Comparison of ENCODE assay signal across 7 mouse cellular contexts in the genomic region with DNA sequence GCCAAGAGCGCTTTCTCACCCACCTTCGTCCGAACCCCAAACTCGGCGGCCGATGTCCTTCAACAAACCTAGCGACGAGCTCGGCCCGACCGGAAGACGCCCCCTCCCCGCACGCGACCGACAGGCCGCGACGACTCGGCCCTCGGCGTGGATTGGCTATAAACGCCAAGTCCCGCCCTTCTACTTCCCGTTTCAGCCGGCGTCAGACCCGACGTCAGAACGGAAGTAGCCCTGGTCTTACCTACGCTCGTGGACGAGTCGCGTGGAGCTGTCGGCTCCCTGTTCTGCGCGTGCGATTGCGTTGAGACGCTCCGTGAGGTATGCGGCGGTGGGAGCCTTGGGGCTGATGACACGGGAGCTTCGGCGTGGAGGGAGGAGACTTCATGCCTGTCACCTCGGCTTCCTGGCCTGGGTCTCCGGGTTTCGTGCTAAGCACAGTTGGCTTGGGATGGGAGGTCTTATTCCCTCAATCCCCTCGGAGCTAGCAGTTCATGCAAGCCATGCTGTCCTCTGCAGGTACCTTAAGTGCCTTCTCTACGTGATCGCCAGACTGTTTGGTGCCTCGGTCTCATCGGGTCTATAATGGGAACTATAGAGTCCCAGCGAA. TPM values are rescaled to one million over a fixed set of nuclear protein-coding genes. Genes with fewer than 3 reads are reported as not detected.
DNase-seq lines count a peak whose midpoint lies in the region; ATAC-seq lines count a peak whose summit lies in the region.

A gene (minus strand): TSS at position 98 of the 607 bp plus-strand sequence.
A gene (plus strand): TSS at position 219 of the 607 bp plus-strand sequence.

- no peaks in the 10 kb centered on the region for H3K9me3 ChIP-seq in intestine, embryonic 16.5 days (ENCODE audit: control insufficient read depth, low read length)
- H3K9me3 ChIP-seq in midbrain, embryonic 11.5 days (ENCODE audit: control insufficient read depth, low read length), result no peaks in the 10 kb centered on the region

- H3K36me3 ChIP-seq in intestine, embryonic 16.5 days (ENCODE audit: control insufficient read depth, insufficient read depth, low read length), result peaks cover 5% of the 10 kb centered on the region
- peaks cover 3% of the 10 kb centered on the region; the same call in 1 of the 2 replicates for H3K36me3 ChIP-seq in midbrain, embryonic 11.5 days (ENCODE audit: control insufficient read depth, insufficient read depth, low read length)

- under 1% methylated on average over 56 of the region's 56 CpGs for WGBS in intestine, embryonic 16.5 days
- under 1% methylated on average over 56 of the region's 56 CpGs for WGBS in midbrain, embryonic 11.5 days

- H3K9ac ChIP-seq in intestine, embryonic 16.5 days (ENCODE audit: low read depth, low read length), result peak within 1 kb of the TSS; percentile 99
- H3K9ac ChIP-seq in midbrain, embryonic 11.5 days (ENCODE audit: low read length), result peak within 1 kb of the TSS; percentile 93

- H3K4me3 ChIP-seq in intestine, embryonic 16.5 days (ENCODE audit: low read length), result peak within 1 kb of the TSS; percentile 95
- H3K4me3 ChIP-seq in midbrain, embryonic 11.5 days (ENCODE audit: low read depth, low read length), result peak within 1 kb of the TSS; percentile 89

- DNase-seq in adrenal gland, adult 8-10 months, result peak; percentile 94
- peak; percentile 92 for DNase-seq in embryo, embryonic 9.5 days (ENCODE audit: extremely low spot score)
- DNase-seq in gastrocnemius, postnatal 4 days (ENCODE audit: low spot score in 2 of 2), result peak; percentile 85 to 95
- peak; percentile 96 to 98 for DNase-seq in left cerebral cortex, postnatal 36 days (ENCODE audit: low spot score in 2 of 2)
- peak; percentile 99 for DNase-seq in midbrain, embryonic 11.5 days (ENCODE audit: low spot score, missing footprints)
- DNase-seq in skeletal muscle tissue, adult 2 months (ENCODE audit: low read depth, low spot score), result peak; percentile 95

- peak within 1 kb of the TSS; percentile 76 for H3K4me2 ChIP-seq in intestine, embryonic 16.5 days (ENCODE audit: low read depth, low read length)
- peak within 1 kb of the TSS; percentile 84 for H3K4me2 ChIP-seq in midbrain, embryonic 11.5 days

- H3K4me1 ChIP-seq in intestine, embryonic 16.5 days (ENCODE audit: control insufficient read depth, insufficient read depth, low read length), result peaks cover 12% of the 10 kb centered on the region
- peaks cover 9% of the 10 kb centered on the region for H3K4me1 ChIP-seq in midbrain, embryonic 11.5 days (ENCODE audit: control insufficient read depth, insufficient read depth, low read length)

- H3K27ac ChIP-seq in intestine, embryonic 16.5 days (ENCODE audit: low read length), result peak within 1 kb of the TSS; percentile 91
- H3K27ac ChIP-seq in midbrain, embryonic 11.5 days (ENCODE audit: low read depth, low read length), result peak within 1 kb of the TSS; percentile 22; the same call in 1 of the 2 replicates

- intact Hi-C loops in left cerebral cortex, postnatal 36 days (cut with DNase I), result no loop called here

- peak; percentile 99 for ATAC-seq in intestine, embryonic 16.5 days
- ATAC-seq in midbrain, embryonic 11.5 days (ENCODE audit: low FRiP score), result peak; percentile 100

- no peaks in the 10 kb centered on the region for H3K27me3 ChIP-seq in intestine, embryonic 16.5 days (replicated peaks; ENCODE audit: control insufficient read depth, insufficient read depth, low read length)
- H3K27me3 ChIP-seq in midbrain, embryonic 11.5 days (ENCODE audit: control insufficient read depth, insufficient read depth, low read length), result no peaks in the 10 kb centered on the region

RNA-seq across cellular contexts. Expression of the first gene that starts in this region (rescaled TPM):
- total RNA-seq in adrenal gland, adult 8-10 months (2022), result 100 to 1,000 TPM; 366 to 588 (median 484) TPM
- total RNA-seq in gastrocnemius, postnatal 4 days (2021), result 100 to 1,000 TPM; 864 to 878 TPM
- 1,592 and 1,616 TPM in 2 replicates for polyA plus RNA-seq in intestine, embryonic 16.5 days (2015; fragmentation: Nextera tagmentation; extraction: Ambion mirVana)
- total RNA-seq in left cerebral cortex, postnatal 36 days (2021), result 100 to 1,000 TPM; 648 to 693 TPM
- polyA plus RNA-seq in midbrain, embryonic 11.5 days (2014; fragmentation: Nextera tagmentation; extraction: Ambion mirVana), result 1,071 and 1,179 TPM in 2 replicates

RNA-seq across cellular contexts. Expression of the second gene that starts in this region (rescaled TPM):
- 10 to 100 TPM; 25.3 to 28.8 (median 26.4) TPM for total RNA-seq in adrenal gland, adult 8-10 months (2022)
- total RNA-seq in gastrocnemius, postnatal 4 days (2021), result 10 to 100 TPM; 14.2 to 16.3 TPM
- polyA plus RNA-seq in intestine, embryonic 16.5 days (2015; fragmentation: Nextera tagmentation; extraction: Ambion mirVana), result 7.1 and 7.4 TPM in 2 replicates
- 10 to 100 TPM; 12.5 to 16.2 TPM for total RNA-seq in left cerebral cortex, postnatal 36 days (2021)
- polyA plus RNA-seq in midbrain, embryonic 11.5 days (2014; fragmentation: Nextera tagmentation; extraction: Ambion mirVana), result 9.1 and 9.7 TPM in 2 replicates

Comparison
In these comparisons a context has a peak if more than half of its experiments do, and no peak if none do; other contexts are left out.
1. Peak in every context shown above with its lines: DNase-seq, ATAC-seq, H3K4me3 ChIP-seq and H3K27ac ChIP-seq.